Mouse (Mus musculus): ENCODE results near the gene Nudt14. TPM values are rescaled to one million over a fixed set of nuclear protein-coding genes. Genes with fewer than 3 reads are reported as not detected.

The Nudt14 gene
- polyA plus RNA-seq, 1 experiment from 2014 or later: 57.6 TPM

DNA sequence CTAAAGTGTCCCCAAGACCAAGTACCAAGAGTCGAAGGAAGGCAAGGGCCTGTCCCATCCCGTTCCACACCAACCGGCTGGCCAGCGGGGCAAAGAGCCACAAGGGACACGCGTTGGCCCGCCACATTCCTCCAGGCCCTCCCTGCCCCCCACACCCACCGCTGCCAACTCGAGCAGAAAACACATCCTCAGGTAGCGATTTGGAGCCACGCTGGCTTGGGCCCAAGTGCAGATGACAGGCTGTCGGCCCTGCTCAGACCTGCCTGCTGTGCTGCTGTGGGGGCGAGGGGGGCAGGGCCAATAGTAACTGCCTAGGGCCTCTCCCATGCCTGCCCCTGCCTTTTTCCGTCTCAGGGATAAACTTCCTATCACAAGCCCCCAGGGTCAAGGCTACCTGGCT, 14.7 kb downstream of the Nudt14 start:
- ATAC-seq (replicated peaks; ENCODE audit: low FRiP score): no peak
- H3K4me2 ChIP-seq (ENCODE audit: low read depth, low read length, severe bottlenecking): no peak overlapping the region
- no peak overlapping the region for H3K9ac ChIP-seq (ENCODE audit: low read length)
- H3K27ac ChIP-seq (ENCODE audit: low read depth, low read length): no peak overlapping the region
- DNase-seq (ENCODE audit: low spot score): no peak
- H3K9me3 ChIP-seq (ENCODE audit: control insufficient read depth, low read length): no peaks in the 10 kb centered on the region
- peaks cover 15% of the 10 kb centered on the region; the same call in 1 of the 2 replicates for H3K4me1 ChIP-seq (replicated peaks; ENCODE audit: control insufficient read depth, insufficient read depth, low read length)
- H3K36me3 ChIP-seq (ENCODE audit: control insufficient read depth, insufficient read depth, low read length): no peaks in the 10 kb centered on the region
- H3K27me3 ChIP-seq (ENCODE audit: control insufficient read depth, insufficient read depth, low read length): peaks cover 33% of the 10 kb centered on the region
- WGBS: 66% methylated on average over 14 of the region's 14 CpGs
- H3K4me3 ChIP-seq (ENCODE audit: low read depth, low read length): no peak overlapping the region

GRCm38 (mm10) chr12:112925950-112926349, 16.0 kb downstream of the Nudt14 start:
- 81% methylated on average over 6 of the region's 6 CpGs for WGBS

DNA sequence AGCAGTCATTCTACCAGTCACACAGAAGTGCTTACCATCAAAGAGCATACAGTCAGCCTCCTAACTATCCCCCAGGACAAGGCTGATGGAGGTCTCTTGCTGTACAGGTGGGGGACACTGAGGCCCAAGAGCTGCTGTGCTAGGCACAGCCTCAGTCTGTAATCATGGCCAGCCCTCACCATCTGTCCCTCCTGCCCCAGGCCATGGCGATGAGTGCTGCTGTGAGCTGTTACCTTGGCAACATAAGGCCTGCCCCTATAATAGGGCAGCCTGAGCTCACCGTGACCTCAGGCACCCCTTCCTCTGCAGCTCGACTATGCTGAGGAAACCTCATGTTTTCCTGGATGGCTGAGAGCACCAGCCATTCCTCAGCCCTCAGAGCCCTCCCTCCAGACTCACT, 19.4 kb downstream of the Nudt14 start:
- 28% methylated on average over 3 of the region's 3 CpGs for WGBS
- no peaks in the 10 kb centered on the region for H3K36me3 ChIP-seq (ENCODE audit: control insufficient read depth, insufficient read depth, low read length)
- H3K27ac ChIP-seq (ENCODE audit: low read depth, low read length): no peak overlapping the region; the same call in 1 of the 2 replicates
- H3K4me3 ChIP-seq (ENCODE audit: low read depth, low read length): no peak overlapping the region
- no peaks in the 10 kb centered on the region for H3K9me3 ChIP-seq (ENCODE audit: control insufficient read depth, low read length)
- ATAC-seq (replicated peaks; ENCODE audit: low FRiP score) (peak; percentile 82), DNase-seq (ENCODE audit: low spot score) (no peak)
- H3K4me2 ChIP-seq (ENCODE audit: low read depth, low read length, severe bottlenecking): no peak overlapping the region
- peaks cover under 1% of the 10 kb centered on the region; the same call in 1 of the 2 replicates for H3K27me3 ChIP-seq (ENCODE audit: control insufficient read depth, insufficient read depth, low read length)
- H3K4me1 ChIP-seq (replicated peaks; ENCODE audit: control insufficient read depth, insufficient read depth, low read length): peaks cover 2% of the 10 kb centered on the region; the same call in 1 of the 2 replicates
- no peak overlapping the region for H3K9ac ChIP-seq (ENCODE audit: low read length)

More at GRCm38 (mm10) chr12:112925950-112926349, 16.0 kb downstream of the Nudt14 start:
- Histone ChIP-seq H3K36me3 (ENCODE audit: control insufficient read depth, insufficient read depth, low read length) (no peaks in the 10 kb centered on the region), H3K9ac (ENCODE audit: low read length) (no peak overlapping the region), H3K27me3 (ENCODE audit: control insufficient read depth, insufficient read depth, low read length) (peaks cover 30% of the 10 kb centered on the region), H3K4me1 (replicated peaks; ENCODE audit: control insufficient read depth, insufficient read depth, low read length) (peaks cover 15% of the 10 kb centered on the region; the same call in 1 of the 2 replicates), H3K4me2 (ENCODE audit: low read depth, low read length, severe bottlenecking) (no peak overlapping the region), H3K9me3 (ENCODE audit: control insufficient read depth, low read length) (no peaks in the 10 kb centered on the region), H3K4me3 (ENCODE audit: low read depth, low read length) (no peak overlapping the region), H3K27ac (ENCODE audit: low read depth, low read length) (no peak overlapping the region)
- DNase-seq (ENCODE audit: low spot score) (no peak), ATAC-seq (replicated peaks; ENCODE audit: low FRiP score) (no peak)

GRCm38 (mm10) chr12:112921518-112921917, 20.4 kb downstream of the Nudt14 start:
- H3K4me2 ChIP-seq (ENCODE audit: low read depth, low read length, severe bottlenecking): no peak overlapping the region
- WGBS: 87% methylated on average over 12 of the region's 12 CpGs
- ATAC-seq (replicated peaks; ENCODE audit: low FRiP score) (no peak), DNase-seq (ENCODE audit: low spot score) (no peak)
- no peaks in the 10 kb centered on the region for H3K9me3 ChIP-seq (ENCODE audit: control insufficient read depth, low read length)
- peaks cover 2% of the 10 kb centered on the region; the same call in 1 of the 2 replicates for H3K4me1 ChIP-seq (replicated peaks; ENCODE audit: control insufficient read depth, insufficient read depth, low read length)
- no peak overlapping the region for H3K4me3 ChIP-seq (ENCODE audit: low read depth, low read length)
- no peak overlapping the region for H3K27ac ChIP-seq (ENCODE audit: low read depth, low read length)
- no peaks in the 10 kb centered on the region; the same call in 1 of the 2 replicates for H3K27me3 ChIP-seq (ENCODE audit: control insufficient read depth, insufficient read depth, low read length)
- no peak overlapping the region for H3K9ac ChIP-seq (ENCODE audit: low read length)
- no peaks in the 10 kb centered on the region for H3K36me3 ChIP-seq (ENCODE audit: control insufficient read depth, insufficient read depth, low read length)

GRCm38 (mm10) chr12:112917906-112918305, 24.0 kb downstream of the Nudt14 start:
- H3K4me1 ChIP-seq (replicated peaks; ENCODE audit: control insufficient read depth, insufficient read depth, low read length): peaks cover 2% of the 10 kb centered on the region; the same call in 1 of the 2 replicates
- no peaks in the 10 kb centered on the region for H3K27me3 ChIP-seq (ENCODE audit: control insufficient read depth, insufficient read depth, low read length)
- H3K4me3 ChIP-seq (ENCODE audit: low read depth, low read length): no peak overlapping the region
- H3K9me3 ChIP-seq (ENCODE audit: control insufficient read depth, low read length): no peaks in the 10 kb centered on the region
- WGBS: 63% methylated on average over 8 of the region's 8 CpGs
- H3K4me2 ChIP-seq (ENCODE audit: low read depth, low read length, severe bottlenecking): no peak overlapping the region
- no peak overlapping the region for H3K27ac ChIP-seq (ENCODE audit: low read depth, low read length)
- no peak for DNase-seq (ENCODE audit: low spot score)
- no peak for ATAC-seq (replicated peaks; ENCODE audit: low FRiP score)
- H3K36me3 ChIP-seq (ENCODE audit: control insufficient read depth, insufficient read depth, low read length): no peaks in the 10 kb centered on the region
- no peak overlapping the region for H3K9ac ChIP-seq (ENCODE audit: low read length)

- DNase-seq (ENCODE audit: low spot score): no peak
- no peak overlapping the region for H3K4me3 ChIP-seq (ENCODE audit: low read depth, low read length)
- H3K4me2 ChIP-seq (ENCODE audit: low read depth, low read length, severe bottlenecking): no peak overlapping the region
- 90% methylated on average over 11 of the region's 11 CpGs for WGBS
- no peak for ATAC-seq (replicated peaks; ENCODE audit: low FRiP score)
- no peaks in the 10 kb centered on the region for H3K9me3 ChIP-seq (ENCODE audit: control insufficient read depth, low read length)
- no peak overlapping the region for H3K9ac ChIP-seq (ENCODE audit: low read length)
- H3K27ac ChIP-seq (ENCODE audit: low read depth, low read length): no peak overlapping the region
- H3K27me3 ChIP-seq (ENCODE audit: control insufficient read depth, insufficient read depth, low read length): no peaks in the 10 kb centered on the region
- no peaks in the 10 kb centered on the region for H3K36me3 ChIP-seq (ENCODE audit: control insufficient read depth, insufficient read depth, low read length)
- H3K4me1 ChIP-seq (replicated peaks; ENCODE audit: control insufficient read depth, insufficient read depth, low read length): peaks cover 2% of the 10 kb centered on the region; the same call in 1 of the 2 replicates
Observed at GRCm38 (mm10) chr12:112917486-112917885, 24.4 kb downstream of the Nudt14 start.

DNA sequence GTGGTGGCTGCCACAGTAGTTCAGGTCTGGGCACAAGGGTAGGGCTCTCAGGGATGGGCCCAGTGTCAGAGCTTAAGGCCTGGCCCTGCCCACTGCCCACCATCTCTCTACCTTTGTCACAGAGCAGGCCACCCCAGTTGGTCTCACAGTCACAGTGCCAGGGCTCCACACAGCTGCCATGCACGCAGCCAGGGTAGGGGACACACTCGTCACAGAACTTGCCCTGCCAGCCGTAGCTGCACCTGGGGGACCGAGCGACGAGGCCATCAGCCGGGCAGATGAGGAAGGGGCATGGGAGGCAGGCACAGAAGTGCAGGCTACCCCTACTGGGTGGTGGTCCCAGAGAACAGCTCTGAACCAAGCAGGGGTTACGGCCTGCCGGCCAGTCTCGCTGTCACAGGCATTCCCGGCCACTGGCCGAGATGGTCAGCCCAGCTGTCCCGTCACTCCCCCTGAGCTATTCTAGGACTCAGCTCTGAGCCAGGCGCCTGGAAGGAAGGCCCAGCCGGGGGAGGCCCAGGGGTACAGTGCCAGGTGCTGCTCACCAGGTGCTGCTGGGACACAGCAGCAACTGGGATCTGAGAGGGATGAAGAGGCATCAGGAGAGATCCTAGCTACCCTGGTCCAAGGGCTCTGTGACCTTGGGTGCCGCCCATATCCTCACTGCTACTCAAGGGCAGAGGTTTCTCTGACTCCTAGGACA, 25.1 kb downstream of the Nudt14 start:
- Histone ChIP-seq H3K9me3 (ENCODE audit: control insufficient read depth, low read length) (no peaks in the 10 kb centered on the region), H3K9ac (ENCODE audit: low read length) (no peak overlapping the region), H3K27me3 (ENCODE audit: control insufficient read depth, insufficient read depth, low read length) (no peaks in the 10 kb centered on the region), H3K36me3 (ENCODE audit: control insufficient read depth, insufficient read depth, low read length) (no peaks in the 10 kb centered on the region), H3K4me3 (ENCODE audit: low read depth, low read length) (no peak overlapping the region), H3K27ac (ENCODE audit: low read depth, low read length) (no peak overlapping the region), H3K4me2 (ENCODE audit: low read depth, low read length, severe bottlenecking) (no peak overlapping the region), H3K4me1 (replicated peaks; ENCODE audit: control insufficient read depth, insufficient read depth, low read length) (no peaks in the 10 kb centered on the region)
- 83% methylated on average over 16 of the region's 16 CpGs for WGBS
- no peak for DNase-seq (ENCODE audit: low spot score)
- no peak for ATAC-seq (replicated peaks; ENCODE audit: low FRiP score)

GRCm38 (mm10) chr12:112915587-112915986, 26.3 kb downstream of the Nudt14 start:
- H3K4me1 ChIP-seq (replicated peaks; ENCODE audit: control insufficient read depth, insufficient read depth, low read length): no peaks in the 10 kb centered on the region
- WGBS: 80% methylated on average over 13 of the region's 13 CpGs
- no peak overlapping the region for H3K4me2 ChIP-seq (ENCODE audit: low read depth, low read length, severe bottlenecking)
- H3K9me3 ChIP-seq (ENCODE audit: control insufficient read depth, low read length): no peaks in the 10 kb centered on the region
- H3K27me3 ChIP-seq (ENCODE audit: control insufficient read depth, insufficient read depth, low read length): no peaks in the 10 kb centered on the region
- DNase-seq (ENCODE audit: low spot score) (no peak), ATAC-seq (replicated peaks; ENCODE audit: low FRiP score) (no peak)
- H3K27ac ChIP-seq (ENCODE audit: low read depth, low read length): no peak overlapping the region
- H3K36me3 ChIP-seq (ENCODE audit: control insufficient read depth, insufficient read depth, low read length): no peaks in the 10 kb centered on the region
- no peak overlapping the region for H3K4me3 ChIP-seq (ENCODE audit: low read depth, low read length)
- H3K9ac ChIP-seq (ENCODE audit: low read length): no peak overlapping the region

DNA sequence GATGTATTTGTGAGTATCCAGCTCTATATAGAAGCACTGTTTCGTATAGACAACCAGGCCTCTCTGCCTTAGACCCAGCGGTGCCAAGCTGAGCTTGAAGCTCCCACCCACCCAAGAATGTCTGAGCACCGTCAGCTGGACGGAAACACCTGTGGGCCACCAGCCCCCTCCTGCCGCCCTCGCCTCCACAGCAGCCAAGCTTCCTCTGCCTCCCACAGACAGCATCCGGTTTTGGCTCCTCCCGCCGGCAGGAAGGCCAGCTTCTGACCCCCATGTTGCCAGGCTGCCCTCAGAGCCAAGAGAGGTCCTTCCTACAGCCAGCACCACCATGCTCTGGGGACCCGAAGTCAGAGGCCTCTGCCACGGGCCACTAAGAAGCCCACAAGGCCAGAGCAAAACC, 27.4 kb downstream of the Nudt14 start:
- no peaks in the 10 kb centered on the region for H3K9me3 ChIP-seq (ENCODE audit: control insufficient read depth, low read length)
- H3K4me1 ChIP-seq (replicated peaks; ENCODE audit: control insufficient read depth, insufficient read depth, low read length): no peaks in the 10 kb centered on the region
- H3K4me2 ChIP-seq (ENCODE audit: low read depth, low read length, severe bottlenecking): no peak overlapping the region
- no peak for ATAC-seq (replicated peaks; ENCODE audit: low FRiP score)
- H3K4me3 ChIP-seq (ENCODE audit: low read depth, low read length): no peak overlapping the region
- no peak overlapping the region for H3K9ac ChIP-seq (ENCODE audit: low read length)
- no peaks in the 10 kb centered on the region for H3K27me3 ChIP-seq (ENCODE audit: control insufficient read depth, insufficient read depth, low read length)
- H3K27ac ChIP-seq (ENCODE audit: low read depth, low read length): no peak overlapping the region
- no peaks in the 10 kb centered on the region for H3K36me3 ChIP-seq (ENCODE audit: control insufficient read depth, insufficient read depth, low read length)
- WGBS: 89% methylated on average over 11 of the region's 11 CpGs
- DNase-seq (ENCODE audit: low spot score): no peak

Measured in forebrain, embryonic 11.5 days (tissue).